Mouse (Mus musculus) midbrain, embryonic 14.5 days (tissue): Measurements from ENCODE around the gene Cenpt. TPM values are rescaled to one million over a fixed set of nuclear protein-coding genes. Genes with fewer than 3 reads are reported as not detected.

Experiments
- polyA plus RNA-seq: library from polyadenylated mRNA; unstranded; fragments of >200 nt; fragmentation: Nextera tagmentation; extraction: Ambion mirVana; gene quantifications from 2 replicates; pipeline ENCODE4 v1.2.1, GENCODE M21; 2014

Gene Cenpt
- polyA plus RNA-seq, 1 experiment from 2014 or later = 55.7 TPM

Other genes starting within 250 kb of the Cenpt start
- gene Ripor1, start 248.0 kb downstream of the Cenpt start, polyA plus RNA-seq = 23.8 and 26.2 TPM in 2 replicates
- gene Ctcf, start 216.7 kb downstream of the Cenpt start, polyA plus RNA-seq = 75.7 and 96.9 TPM in 2 replicates
- 0.82 and 1.1 TPM in 2 replicates for gene Agrp, start 215.9 kb downstream of the Cenpt start, polyA plus RNA-seq
- 17.8 and 18.0 TPM in 2 replicates for gene Carmil2, start 167.0 kb downstream of the Cenpt start, polyA plus RNA-seq
- gene Acd, start 152.2 kb downstream of the Cenpt start, polyA plus RNA-seq = 86.3 and 106 TPM in 2 replicates
- gene Pard6a, start 152.1 kb downstream of the Cenpt start, polyA plus RNA-seq = 51.2 and 53.4 TPM in 2 replicates
- 0.41 TPM in 1 of 2 replicates, not detected in the other for gene 4933405L10Rik, start 145.6 kb downstream of the Cenpt start, polyA plus RNA-seq
- gene Enkd1, start 145.1 kb downstream of the Cenpt start, polyA plus RNA-seq = 13.8 and 13.9 TPM in 2 replicates
- 75.4 and 77.8 TPM in 2 replicates for gene Gfod2, start 94.6 kb downstream of the Cenpt start, polyA plus RNA-seq
- gene Ranbp10, start 25.9 kb downstream of the Cenpt start, polyA plus RNA-seq = 12.3 and 12.5 TPM in 2 replicates
- gene Tsnaxip1, start 25.5 kb downstream of the Cenpt start, polyA plus RNA-seq = 0.24 and 0.32 TPM in 2 replicates
- 49.8 and 51.5 TPM in 2 replicates for gene Thap11, start 1.9 kb upstream of the Cenpt start, polyA plus RNA-seq
- gene Nutf2, start 7.3 kb upstream of the Cenpt start, polyA plus RNA-seq = 217 and 221 TPM in 2 replicates
- gene Edc4, start 27.6 kb upstream of the Cenpt start, polyA plus RNA-seq = 47.8 and 49.2 TPM in 2 replicates
- 0.78 TPM in 1 of 2 replicates, not detected in the other for gene Nrn1l, start 40.3 kb upstream of the Cenpt start, polyA plus RNA-seq
- 7.9 and 10.7 TPM in 2 replicates for gene Pskh1, start 47.2 kb upstream of the Cenpt start, polyA plus RNA-seq
- 2.0 and 4.4 TPM in 2 replicates for gene Ctrl, start 80.6 kb upstream of the Cenpt start, polyA plus RNA-seq
- gene Psmb10, start 85.2 kb upstream of the Cenpt start, polyA plus RNA-seq = 50.7 and 67.8 TPM in 2 replicates
- gene Lcat, start 90.1 kb upstream of the Cenpt start, polyA plus RNA-seq = 1.0 and 1.5 TPM in 2 replicates
- 3.7 and 5.2 TPM in 2 replicates for gene Slc12a4, start 112.8 kb upstream of the Cenpt start, polyA plus RNA-seq
- gene Dpep3, start 126.2 kb upstream of the Cenpt start, polyA plus RNA-seq = not detected in 2 replicates
- 23.1 and 23.2 TPM in 2 replicates for gene Dus2, start 138.1 kb upstream of the Cenpt start, polyA plus RNA-seq
- not detected in 2 replicates for gene Dpep2nb, start 152.7 kb upstream of the Cenpt start, polyA plus RNA-seq
- gene Ddx28, start 158.6 kb upstream of the Cenpt start, polyA plus RNA-seq = 17.7 and 21.1 TPM in 2 replicates
- gene Nfatc3, start 205.6 kb upstream of the Cenpt start, polyA plus RNA-seq = 3.1 and 3.4 TPM in 2 replicates